Mouse (Mus musculus) lung, adult 2 months (tissue): ENCODE measurements at regions not wholly inside any gene's neighbourhood (a gene's known extent, or its start where the extent isn't known, plus 50 kb on each side); places are given as distances from the start of the nearest gene placed in this dataset.

Source experiments
- CTCF ChIP-seq: fragments of 200-500 bp; IDR thresholded peaks from 2 replicates; pipeline ENCODE4 v1.5.1; 2011; ENCODE audit warnings: mild to moderate bottlenecking, low read length, control low read depth; ENCODE audit not compliant: insufficient read depth
- POLR2A ChIP-seq: fragments of 200-500 bp; IDR thresholded peaks from 2 replicates; pipeline ENCODE4 v1.6.1; 2011; ENCODE audit warnings: low read depth, mild to moderate bottlenecking, control low read depth, low read length, borderline replicate concordance; ENCODE audit errors: extremely low read depth

DNA sequence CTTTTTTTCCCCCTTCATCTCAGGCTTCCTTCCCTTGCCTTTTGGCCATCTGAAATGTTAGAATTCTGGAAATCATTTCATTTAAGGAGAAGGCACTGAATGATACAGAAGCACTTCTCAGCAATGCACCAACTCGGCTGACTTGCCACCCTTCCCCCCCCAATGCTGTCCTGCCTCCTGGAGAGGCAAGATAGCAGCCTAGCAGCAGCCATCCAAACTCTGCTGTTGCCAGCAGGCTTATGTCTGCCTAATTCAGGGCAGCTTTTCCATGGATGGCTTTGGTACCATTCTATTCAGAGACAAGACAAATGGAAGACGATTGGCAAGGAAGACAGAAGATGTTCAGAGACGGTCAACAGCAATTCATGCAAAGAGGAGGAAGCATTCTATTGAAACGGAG, 265.3 kb upstream of the Pkdcc start:
- TF ChIP-seq POLR2A (no peak), CTCF (no peak)
